Mouse (Mus musculus) left cerebral cortex, adult 2 months (tissue): ENCODE data around the gene Gtpbp4. TPM values are rescaled to one million over a fixed set of nuclear protein-coding genes. Genes with fewer than 3 reads are reported as not detected.

Source experiments
- DNase-seq, 2 experiments: peaks; one replicate each; pipeline ENCODE4 v3.0.0; 2021 to 2022; ENCODE audit warnings: low spot score in 2 of 2, mixed read lengths in 1 of 2; ENCODE audit errors: extremely low spot score in 1 of 2
- H3K27ac ChIP-seq: fragments of 200-600 bp; 2 replicates; pipeline ENCODE4 v1.8.1; 2022
- H3K4me3 ChIP-seq: fragments of 200-600 bp; 2 replicates; pipeline ENCODE4 v1.8.1; 2022
- CTCF ChIP-seq: fragments of 200-600 bp; IDR thresholded peaks from 2 replicates; pipeline ENCODE4 v1.8.1; 2022; ENCODE audit warnings: antibody characterized with exemption, mild to moderate bottlenecking, moderate library complexity
- intact Hi-C: fragments of 180-260 bp; cut with DNase I; formaldehyde crosslinking; loops from one replicate; pipeline ENCODE4 v1.15.1; 2025
- long read RNA-seq, 2 experiments: library from polyadenylated mRNA; stranded (forward); transcript quantifications; one replicate each; pipeline ENCODE4 v2.0.0; 2021; ENCODE audit warnings: borderline mapping rate in 2 of 2
- total RNA-seq, 2 experiments: library from RNA; stranded (reverse); gene quantifications; 2 replicates each; pipeline ENCODE4 v1.2.3; 2021

The Gtpbp4 gene
- 10 to 100 TPM; 41.2 to 44.1 TPM for total RNA-seq
- long read RNA-seq, experiment 1, full-length matches to known transcripts: 33 of 41 reads
- long read RNA-seq, experiment 1, partial matches to known transcripts: 4 of 41 reads
- long read RNA-seq, experiment 1, other reads (novel, unspliced or antisense): 4 of 41 reads
- long read RNA-seq, experiment 2, full-length matches to known transcripts: 22 of 26 reads
- long read RNA-seq, experiment 2, partial matches to known transcripts: 1 of 26 reads
- long read RNA-seq, experiment 2, other reads (novel, unspliced or antisense): 3 of 26 reads

- TF ChIP-seq CTCF: peak; percentile 82
- peak; percentile 96 to 98 for DNase-seq
- peak within 1 kb of the TSS; percentile 94 for H3K27ac ChIP-seq
- intact Hi-C loops: loop anchor here (1.0 to 10.0 kb wide), 4 partner anchors 71 to 769 kb away; partner anchors contain the start of genes Idi1, Larp4b and Zmynd11
- peak within 1 kb of the TSS; percentile 100 for H3K4me3 ChIP-seq
These were observed at the start of gene Gtpbp4 for GRCm38 (mm10) chr13:8995990-8996786. Gtpbp4 (minus strand) TSS chr13:8996083.

- TF ChIP-seq CTCF: no peak
- no peak for DNase-seq
- Histone ChIP-seq H3K27ac (no peak overlapping the region), H3K4me3 (no peak overlapping the region)
- intact Hi-C loops: no loop called here
These were observed 48.8 kb upstream of the Gtpbp4 start for GRCm38 (mm10) chr13:9044731-9045130.

- no peak for TF ChIP-seq CTCF
- no peak overlapping the region for H3K27ac ChIP-seq
- H3K4me3 ChIP-seq: no peak overlapping the region
- intact Hi-C loops: no loop called here
- DNase-seq: no peak
These were observed 47.6 kb upstream of the Gtpbp4 start for GRCm38 (mm10) chr13:9043289-9044049.

GRCm38 (mm10) chr13:9040626-9041025, 44.7 kb upstream of the Gtpbp4 start:
- Histone ChIP-seq H3K27ac (no peak overlapping the region), H3K4me3 (no peak overlapping the region)
- intact Hi-C loops: no loop called here
- no peak for TF ChIP-seq CTCF
- no peak for DNase-seq

GRCm38 (mm10) chr13:9031996-9032661, 36.2 kb upstream of the Gtpbp4 start:
- no peak for DNase-seq
- no peak for TF ChIP-seq CTCF
- no peak overlapping the region for H3K4me3 ChIP-seq
- intact Hi-C loops: no loop called here
- no peak overlapping the region for H3K27ac ChIP-seq

- intact Hi-C loops: no loop called here
- Histone ChIP-seq H3K4me3 (no peak overlapping the region), H3K27ac (no peak overlapping the region)
- TF ChIP-seq CTCF: no peak
- no peak for DNase-seq
These were observed 34.5 kb upstream of the Gtpbp4 start for GRCm38 (mm10) chr13:9030364-9030763.

GRCm38 (mm10) chr13:9027251-9027650, 31.4 kb upstream of the Gtpbp4 start:
- Histone ChIP-seq H3K27ac (no peak overlapping the region), H3K4me3 (no peak overlapping the region)
- TF ChIP-seq CTCF: no peak
- DNase-seq: no peak
- intact Hi-C loops: loop anchor here (5.0 kb wide), 1 partner anchor 50 kb away; no protein-coding TSS in a partner anchor

- H3K27ac ChIP-seq: no peak overlapping the region
- no peak for TF ChIP-seq CTCF
- H3K4me3 ChIP-seq: no peak overlapping the region
- intact Hi-C loops: no loop called here
- DNase-seq: no peak
These were observed 26.7 kb upstream of the Gtpbp4 start for GRCm38 (mm10) chr13:9022623-9023022.

- no peak overlapping the region for H3K27ac ChIP-seq
- intact Hi-C loops: no loop called here
- DNase-seq: no peak
- TF ChIP-seq CTCF: no peak
- H3K4me3 ChIP-seq: no peak overlapping the region
These were observed 25.7 kb upstream of the Gtpbp4 start for GRCm38 (mm10) chr13:9021556-9021955.

- H3K4me3 ChIP-seq: no peak overlapping the region
- intact Hi-C loops: no loop called here
- DNase-seq: no peak
- TF ChIP-seq CTCF: no peak
- no peak overlapping the region for H3K27ac ChIP-seq
These were observed 23.8 kb upstream of the Gtpbp4 start for GRCm38 (mm10) chr13:9019713-9020112.

GRCm38 (mm10) chr13:9018974-9019587, 23.2 kb upstream of the Gtpbp4 start:
- H3K27ac ChIP-seq: no peak overlapping the region
- no peak for DNase-seq
- no peak for TF ChIP-seq CTCF
- intact Hi-C loops: no loop called here
- no peak overlapping the region for H3K4me3 ChIP-seq
